18 mouse cellular contexts compared by ENCODE assay signal in the genomic region with DNA sequence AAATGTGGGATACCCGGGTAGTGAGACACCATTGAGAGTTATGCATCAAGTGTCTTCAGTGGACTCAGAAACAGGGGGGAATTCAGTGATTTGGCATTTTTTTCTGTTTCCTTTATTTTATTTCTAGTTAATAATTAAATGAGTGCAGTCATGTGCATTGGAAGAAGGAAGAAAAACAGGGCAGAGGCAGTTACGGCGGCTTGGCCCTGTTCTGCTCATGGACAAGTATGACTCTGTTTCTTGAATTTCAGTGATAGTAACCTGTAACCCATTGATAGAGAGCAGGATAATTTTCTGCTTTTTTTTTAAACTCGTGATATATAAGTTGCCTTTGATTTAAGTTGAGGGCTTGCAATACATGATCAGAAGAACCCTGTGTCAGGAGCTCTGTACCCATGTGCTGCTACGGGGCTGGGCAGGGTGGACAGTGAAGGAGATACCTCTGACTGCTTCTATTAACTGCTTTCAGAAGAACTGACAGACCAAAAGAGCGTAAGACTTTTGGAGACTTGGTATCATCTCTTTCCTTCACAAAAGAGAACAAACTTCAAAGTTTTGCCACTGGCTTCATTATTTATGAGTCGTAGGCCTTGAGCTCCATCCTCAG.
A peak's percentile ranks its signal among the peaks of the same experiment; 100 is the strongest.
DNase-seq lines count a peak whose midpoint lies in the region; ATAC-seq and TF ChIP-seq lines count a peak whose summit lies in the region.
"Had no signal": no experiment of that assay in that cellular context is flagged by ENCODE, and none has a peak within 500 bp of the region (broad histone marks: within the 10 kb centered on the region; RNA-seq: fewer than 3 reads in every experiment).

No protein-coding gene starts in this region.

- no peaks in the 10 kb centered on the region for H3K27me3 ChIP-seq in Patski
- no peaks in the 10 kb centered on the region for H3K27me3 ChIP-seq in kidney, adult 2 months (replicated peaks; ENCODE audit: control insufficient read depth, insufficient read depth, low read length)
- no peaks in the 10 kb centered on the region for H3K27me3 ChIP-seq in kidney, embryonic 15.5 days
- H3K27me3 ChIP-seq: forebrain, embryonic 13.5 days; hindbrain, embryonic 13.5 days had no signal

- no peak for TF ChIP-seq CTCF in Patski (IDR thresholded peaks at IDR 0.05)
- TF ChIP-seq CTCF in kidney, adult 2 months (conservative IDR thresholded peaks at IDR 0.05; ENCODE audit: insufficient read depth, insufficient read length, low read depth, low read length): no peak

- H3K4me1 ChIP-seq in kidney, adult 2 months (ENCODE audit: control insufficient read depth, insufficient read depth, low read length): peaks cover 8% of the 10 kb centered on the region
- peaks cover 10% of the 10 kb centered on the region for H3K4me1 ChIP-seq in kidney, embryonic 15.5 days
- H3K4me1 ChIP-seq: forebrain, embryonic 13.5 days; heart, embryonic 10.5 days; hindbrain, embryonic 13.5 days had no signal

- H3K9ac ChIP-seq in kidney, embryonic 15.5 days: no peak overlapping the region
- H3K9ac ChIP-seq: forebrain, embryonic 13.5 days; forebrain, postnatal 0 days; hindbrain, embryonic 13.5 days had no signal

- H3K36me3 ChIP-seq in kidney, adult 2 months (ENCODE audit: control insufficient read depth, insufficient read depth, low read length): no peaks in the 10 kb centered on the region
- no peaks in the 10 kb centered on the region for H3K36me3 ChIP-seq in kidney, embryonic 15.5 days
- H3K36me3 ChIP-seq: embryonic facial prominence, embryonic 10.5 days; heart, embryonic 10.5 days; hindbrain, embryonic 13.5 days had no signal

- no peak overlapping the region for H3K4me3 ChIP-seq in kidney, adult 2 months (ENCODE audit: insufficient read depth, low read depth, low read length)
- no peak overlapping the region for H3K4me3 ChIP-seq in kidney, embryonic 15.5 days (replicated peaks)
- H3K4me3 ChIP-seq: embryonic facial prominence, embryonic 10.5 days; forebrain, embryonic 13.5 days; gastrocnemius, adult 2 months; heart, embryonic 10.5 days; hindbrain, embryonic 13.5 days had no signal

- in situ Hi-C loops in Patski (cut with MboI; ENCODE audit: low pct_unique_long_range_greater_than_20kb): no loop called here

- peak; percentile 57 for ATAC-seq in Patski
- ATAC-seq in kidney, embryonic 15.5 days (replicated peaks; ENCODE audit: low FRiP score): peak; percentile 86
- no peak for ATAC-seq in megakaryocyte-erythroid progenitor cell, adult 5-6 weeks (replicated peaks; ENCODE audit: low FRiP score, low TSS enrichment, poor library complexity, severe bottlenecking)
- ATAC-seq: forebrain, embryonic 13.5 days; forebrain, postnatal 0 days; hindbrain, postnatal 0 days had no signal

- CTCF ChIA-PET in Patski (lab: Charles Lee): interaction anchor here (0.7 kb wide), 1 partner anchor 12 kb away, joined by 3 read pairs; no protein-coding TSS in a partner anchor

- TF ChIP-seq POLR2A in kidney, adult 2 months (IDR thresholded peaks at IDR 0.05; ENCODE audit: low read depth, low read length): no peak

- H3K27ac ChIP-seq in kidney, adult 2 months (ENCODE audit: insufficient read depth, low read depth, low read length): no peak overlapping the region; the same call in 1 of the 2 replicates
- peak overlapping the region; percentile 71 for H3K27ac ChIP-seq in kidney, embryonic 15.5 days
- H3K27ac ChIP-seq: embryonic facial prominence, embryonic 10.5 days; forebrain, embryonic 13.5 days; gastrocnemius, adult 2 months; heart, embryonic 10.5 days; hindbrain, embryonic 13.5 days; hindbrain, postnatal 0 days had no signal

- H3K9me3 ChIP-seq in kidney, embryonic 15.5 days (replicated peaks): no peaks in the 10 kb centered on the region
- H3K9me3 ChIP-seq: embryonic facial prominence, embryonic 10.5 days; forebrain, embryonic 13.5 days; heart, embryonic 10.5 days; hindbrain, embryonic 13.5 days had no signal

- H3K4me2 ChIP-seq in kidney, embryonic 15.5 days: no peak overlapping the region
- H3K4me2 ChIP-seq: forebrain, embryonic 13.5 days; hindbrain, embryonic 13.5 days had no signal

- no peak for DNase-seq in Patski (ENCODE audit: low read depth, low spot score)
- peak; percentile 41 for DNase-seq in kidney, adult 2 months
- peak; percentile 11 for DNase-seq in kidney, postnatal 14 days
- no peak for DNase-seq in lung, postnatal 4 days
- DNase-seq: cerebellum, adult 11-12 months; cerebellum, adult 9-11 months; forebrain, postnatal 0 days; gastrocnemius, adult 2 months; gastrocnemius, postnatal 25 days; heart, postnatal 10 days; heart, postnatal 4 days had no signal

- POLR2A ChIA-PET in Patski (lab: Charles Lee): no interaction called here

- WGBS in kidney, adult 2 months: 56% methylated on average over 7 of the region's 7 CpGs
- WGBS in kidney, embryonic 15.5 days: 69% methylated on average over 7 of the region's 7 CpGs

Comparison
In these comparisons a context has a peak if more than half of its experiments do, and no peak if none do; other contexts are left out.
1. DNase-seq: peak in kidney, adult 2 months (single experiment) and kidney, postnatal 14 days (single experiment); none in Patski (single experiment) and lung, postnatal 4 days (0 of 2).